Mouse (Mus musculus) bone marrow, adult 2 months (tissue): ENCODE data around the gene Cd47. TPM values are rescaled to one million over a fixed set of nuclear protein-coding genes. Genes with fewer than 3 reads are reported as not detected.

Source experiments
- H3K27ac ChIP-seq: fragments of 200-500 bp; 2 replicates; pipeline ENCODE4 v1.5.1; 2012; ENCODE audit warnings: low read depth, mild to moderate bottlenecking, control low read depth, inconsistent platforms, low read length; ENCODE audit not compliant: control insufficient read depth, poor library complexity, insufficient read depth
- H3K4me1 ChIP-seq: fragments of 200-500 bp; 2 replicates; pipeline ENCODE4 v1.6.1; 2011; ENCODE audit warnings: low read length; ENCODE audit not compliant: control insufficient read depth, insufficient read depth
- H3K4me3 ChIP-seq: fragments of 200-500 bp; replicated peaks from 2 replicates; pipeline ENCODE3; 2011; ENCODE audit warnings: mild to moderate bottlenecking, low read depth, low read length, control low read depth; ENCODE audit not compliant: control insufficient read depth
- CTCF ChIP-seq: fragments of 200-500 bp; IDR thresholded peaks from 2 replicates; pipeline ENCODE4 v1.5.1; 2011; ENCODE audit warnings: low read length, control low read depth; ENCODE audit not compliant: control insufficient read depth, insufficient read depth
- POLR2A ChIP-seq: fragments of 200-500 bp; IDR thresholded peaks from 2 replicates; pipeline ENCODE4 v1.6.1; 2011; ENCODE audit warnings: low read depth, mild to moderate bottlenecking, control low read depth, low read length, borderline replicate concordance; ENCODE audit not compliant: control insufficient read depth
- WGBS: fragments of 180-500 bp; shearing (Covaris S2); methylation state at CpG from one replicate; pipeline ENCODE4 v1.1.7; 2018; 5-methylcytosine and 5-hydroxymethylcytosine counted together
- polyA plus RNA-seq: library from polyadenylated mRNA; stranded (reverse); fragments of >200 nt; gene quantifications from 2 replicates; pipeline ENCODE4 v1.2.4, GENCODE M21; 2011; ENCODE audit warnings: low replicate concordance; ENCODE audit not compliant: missing spikeins, insufficient read depth, insufficient read length

Cd47 gene
- polyA plus RNA-seq, 1 experiment, result 159 TPM

- TF ChIP-seq POLR2A, result no peak
- TF ChIP-seq CTCF, result no peak
- WGBS, result 61% methylated on average over 6 of the region's 6 CpGs
- peaks cover 4% of the 10 kb centered on the region; the same call in 1 of the 2 replicates for H3K4me1 ChIP-seq
- H3K4me3 ChIP-seq, result peak overlapping the region; percentile 37
- peak overlapping the region; percentile 92 for H3K27ac ChIP-seq
Measured at GRCm38 (mm10) chr16:49853633-49854032, 53.3 kb downstream of the Cd47 start.

- H3K27ac ChIP-seq, result peak overlapping the region; percentile 100; the same call in 1 of the 2 replicates
- WGBS, result 7% methylated on average over 6 of the region's 6 CpGs
- TF ChIP-seq CTCF (no peak), POLR2A (no peak)
- H3K4me1 ChIP-seq, result peaks cover 3% of the 10 kb centered on the region; the same call in 1 of the 2 replicates
- peak overlapping the region; percentile 40 for H3K4me3 ChIP-seq
Measured at GRCm38 (mm10) chr16:49854194-49854593, 53.9 kb downstream of the Cd47 start.

- under 1% methylated on average over 74 of the region's 74 CpGs for WGBS
- TF ChIP-seq POLR2A, result peak; percentile 99
- peak; percentile 34; the same call in 1 of the 2 replicates for TF ChIP-seq CTCF
- H3K4me3 ChIP-seq, result peak overlapping the region; percentile 86
- H3K4me1 ChIP-seq, result peaks cover 6% of the 10 kb centered on the region; the same call in 1 of the 2 replicates
- peak overlapping the region; percentile 100 for H3K27ac ChIP-seq
Measured at GRCm38 (mm10) chr16:49854931-49855835, 54.9 kb downstream of the Cd47 start.

GRCm38 (mm10) chr16:49855836-49856503 lies 55.6 kb downstream of the Cd47 start:
- peak overlapping the region; percentile 100 for H3K27ac ChIP-seq
- H3K4me3 ChIP-seq, result peak overlapping the region; percentile 86
- under 1% methylated on average over 38 of the region's 39 CpGs for WGBS
- TF ChIP-seq POLR2A (no peak), CTCF (no peak)
- peaks cover 6% of the 10 kb centered on the region; the same call in 1 of the 2 replicates for H3K4me1 ChIP-seq

GRCm38 (mm10) chr16:49856661-49857060 lies 56.3 kb downstream of the Cd47 start:
- WGBS, result under 1% methylated on average over 8 of the region's 8 CpGs
- Histone ChIP-seq H3K4me3 (peak overlapping the region; percentile 86), H3K4me1 (peaks cover 6% of the 10 kb centered on the region; the same call in 1 of the 2 replicates), H3K27ac (peak overlapping the region; percentile 100; the same call in 1 of the 2 replicates)
- TF ChIP-seq CTCF (no peak), POLR2A (no peak)

GRCm38 (mm10) chr16:49857504-49858160 lies 57.3 kb downstream of the Cd47 start:
- Histone ChIP-seq H3K4me3 (peak overlapping the region; percentile 72), H3K27ac (peak overlapping the region; percentile 67; the same call in 1 of the 2 replicates), H3K4me1 (peaks cover 6% of the 10 kb centered on the region; the same call in 1 of the 2 replicates)
- TF ChIP-seq POLR2A, result no peak
- no peak for TF ChIP-seq CTCF
- WGBS, result under 1% methylated on average over 8 of the region's 8 CpGs

- Histone ChIP-seq H3K4me3 (peak overlapping the region; percentile 62), H3K4me1 (peaks cover 6% of the 10 kb centered on the region; the same call in 1 of the 2 replicates), H3K27ac (peak overlapping the region; percentile 63; the same call in 1 of the 2 replicates)
- no peak for TF ChIP-seq POLR2A
- no peak for TF ChIP-seq CTCF
- 2% methylated on average over 9 of the region's 9 CpGs for WGBS
Measured at GRCm38 (mm10) chr16:49858161-49858906, 58.0 kb downstream of the Cd47 start.
